Mouse (Mus musculus) thymus, adult 2 months (tissue): ENCODE measurements around the gene Dnase2b. TPM values are rescaled to one million over a fixed set of nuclear protein-coding genes. Genes with fewer than 3 reads are reported as not detected.

Experiments used
- DNase-seq: peaks from one replicate; pipeline ENCODE4 v3.0.0; 2021
- H3K27ac ChIP-seq: fragments of 200-500 bp; 2 replicates; pipeline ENCODE4 v1.5.1; 2012; ENCODE audit warnings: low read length, control low read depth; ENCODE audit not compliant: control insufficient read depth, insufficient read depth
- H3K27me3 ChIP-seq: fragments of 200-500 bp; 2 replicates; pipeline ENCODE4 v1.6.1; 2012; ENCODE audit warnings: mild to moderate bottlenecking, low read length, moderate library complexity, mixed read lengths; ENCODE audit not compliant: control insufficient read depth, insufficient read depth
- H3K36me3 ChIP-seq: fragments of 200-500 bp; 2 replicates; pipeline ENCODE4 v1.6.1; 2012; ENCODE audit warnings: mild to moderate bottlenecking, low read length, moderate library complexity; ENCODE audit not compliant: control insufficient read depth, insufficient read depth
- H3K4me1 ChIP-seq: fragments of 200-500 bp; replicated peaks from 2 replicates; pipeline ENCODE4 v1.6.1; 2012; ENCODE audit warnings: low read length; ENCODE audit not compliant: control insufficient read depth, insufficient read depth
- H3K4me3 ChIP-seq: fragments of 200-500 bp; 2 replicates; pipeline ENCODE4 v1.5.1; 2012; ENCODE audit warnings: mild to moderate bottlenecking, low read length, control low read depth, moderate library complexity; ENCODE audit not compliant: control insufficient read depth, insufficient read depth
- CTCF ChIP-seq: fragments of 200-500 bp; IDR thresholded peaks from 2 replicates; pipeline ENCODE4 v1.5.1; 2012; ENCODE audit warnings: mild to moderate bottlenecking, control low read depth, low read length, moderate library complexity, borderline replicate concordance; ENCODE audit not compliant: control insufficient read depth, poor library complexity, insufficient read depth; ENCODE audit errors: extremely low read depth
- POLR2A ChIP-seq: fragments of 200-500 bp; IDR thresholded peaks from 2 replicates; pipeline ENCODE4 v1.6.1; 2012; ENCODE audit warnings: mild to moderate bottlenecking, low read length, control low read depth, moderate library complexity; ENCODE audit not compliant: control insufficient read depth, poor library complexity, insufficient read depth; ENCODE audit errors: extremely low read depth
- WGBS: fragments of 180-500 bp; shearing (Covaris S2); methylation state at CpG from one replicate; pipeline ENCODE4 v1.1.7; 2018; 5-methylcytosine and 5-hydroxymethylcytosine counted together
- polyA plus RNA-seq: library from polyadenylated mRNA; depleted of rRNA; stranded (reverse); fragments of >200 nt; gene quantifications from 2 replicates; pipeline ENCODE4 v1.2.3, GENCODE M21; 2012

The Dnase2b gene
- polyA plus RNA-seq, 1 experiment = not detected

- 93% methylated on average over 9 of the region's 9 CpGs for WGBS
- no peak for DNase-seq
- Histone ChIP-seq H3K27me3 (no peaks in the 10 kb centered on the region), H3K27ac (no peak overlapping the region), H3K36me3 (no peaks in the 10 kb centered on the region), H3K4me3 (no peak overlapping the region), H3K4me1 (no peaks in the 10 kb centered on the region)
- no peak for TF ChIP-seq POLR2A
Observed at GRCm38 (mm10) chr3:146604647-146605046, 10.7 kb downstream of the Dnase2b start.

DNA sequence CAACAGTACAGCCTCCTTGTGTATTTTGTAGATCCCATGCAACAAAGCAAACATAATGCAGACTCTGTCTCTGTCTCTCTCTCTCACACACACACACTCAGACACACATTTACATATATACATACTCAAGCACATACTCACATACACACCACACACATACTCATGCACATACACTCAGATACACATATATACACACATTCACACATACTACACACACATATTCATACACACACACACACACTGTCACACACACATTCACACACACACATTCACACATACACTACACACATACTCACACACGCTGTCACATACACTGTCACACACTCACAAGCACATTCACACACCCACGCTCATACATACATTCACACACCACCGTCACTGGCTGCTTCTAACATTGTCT lies 12.9 kb downstream of the Dnase2b start:
- TF ChIP-seq CTCF (no peak), POLR2A (no peak)
- H3K36me3 ChIP-seq = no peaks in the 10 kb centered on the region
- DNase-seq = no peak
- H3K4me1 ChIP-seq = no peaks in the 10 kb centered on the region
- H3K27me3 ChIP-seq = no peaks in the 10 kb centered on the region
- no peak overlapping the region for H3K4me3 ChIP-seq
- H3K27ac ChIP-seq = no peak overlapping the region
- WGBS = 95% methylated on average over 3 of the region's 3 CpGs

- 97% methylated on average over 2 of the region's 2 CpGs for WGBS
Observed at GRCm38 (mm10) chr3:146601205-146601604, 14.2 kb downstream of the Dnase2b start.

DNA sequence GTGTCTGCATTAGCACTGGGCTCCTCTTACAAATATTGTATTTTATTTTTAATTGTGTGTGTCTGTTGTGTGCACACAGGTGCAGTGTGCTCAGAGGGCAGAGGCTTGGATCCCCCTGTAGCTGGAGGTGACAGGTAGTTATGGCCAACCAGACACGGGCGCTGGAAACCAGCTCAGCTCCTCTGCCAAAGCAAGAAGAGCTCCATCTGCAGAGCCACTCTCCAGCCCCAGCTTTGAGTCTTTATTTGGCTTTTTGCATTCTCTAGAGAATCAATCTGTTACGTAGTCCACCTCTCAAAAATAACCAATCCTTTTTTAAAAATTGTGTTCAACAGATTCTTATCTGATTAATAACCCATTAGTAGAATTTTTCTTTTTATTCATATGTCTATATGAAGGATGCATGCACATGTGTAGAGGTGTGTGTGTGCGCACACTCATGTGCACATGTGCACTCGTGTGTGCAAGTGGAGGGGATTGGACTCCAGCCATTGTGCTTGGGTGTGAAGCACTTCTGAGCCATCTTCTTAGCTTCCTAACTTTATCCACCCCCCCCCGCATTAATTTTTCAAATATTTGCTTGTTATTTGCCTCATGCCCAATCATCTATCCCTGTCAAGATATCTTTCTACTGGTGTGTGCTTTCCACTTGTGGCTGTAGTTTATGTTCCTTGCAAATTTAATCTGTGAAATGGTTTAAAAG lies 16.0 kb downstream of the Dnase2b start:
- Histone ChIP-seq H3K4me1 (no peaks in the 10 kb centered on the region), H3K4me3 (no peak overlapping the region), H3K27me3 (no peaks in the 10 kb centered on the region), H3K36me3 (no peaks in the 10 kb centered on the region), H3K27ac (no peak overlapping the region)
- TF ChIP-seq CTCF = no peak
- TF ChIP-seq POLR2A = no peak
- DNase-seq = no peak
- 92% methylated on average over 6 of the region's 6 CpGs for WGBS

More at GRCm38 (mm10) chr3:146601205-146601604, 14.2 kb downstream of the Dnase2b start:
- no peaks in the 10 kb centered on the region for H3K4me1 ChIP-seq
- no peaks in the 10 kb centered on the region for H3K27me3 ChIP-seq
- H3K36me3 ChIP-seq = no peaks in the 10 kb centered on the region
- no peak for TF ChIP-seq POLR2A
- no peak for DNase-seq
- H3K4me3 ChIP-seq = no peak overlapping the region
- no peak overlapping the region for H3K27ac ChIP-seq

DNA sequence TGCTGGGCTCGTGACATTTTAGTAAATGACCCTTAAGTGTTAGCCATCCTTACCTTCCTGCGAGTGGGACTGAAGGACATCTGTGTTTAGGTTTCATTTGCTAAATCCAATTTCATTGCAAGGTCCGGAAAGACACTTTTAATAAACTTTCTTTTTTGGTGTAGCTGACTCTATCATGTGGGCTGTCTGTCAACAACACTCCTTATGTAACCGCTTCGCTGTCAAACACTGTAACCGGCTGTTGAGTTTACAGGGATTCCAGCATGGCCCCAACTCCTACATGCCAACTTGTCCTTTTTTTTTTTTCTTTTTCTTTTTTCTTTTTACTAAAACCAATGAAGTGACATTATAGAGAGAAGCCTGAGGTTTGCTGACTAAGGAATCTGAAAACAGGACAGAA lies 17.0 kb downstream of the Dnase2b start:
- Histone ChIP-seq H3K4me3 (no peak overlapping the region), H3K27me3 (no peaks in the 10 kb centered on the region), H3K4me1 (no peaks in the 10 kb centered on the region), H3K36me3 (no peaks in the 10 kb centered on the region), H3K27ac (no peak overlapping the region)
- no peak for DNase-seq
- 82% methylated on average over 6 of the region's 6 CpGs for WGBS
- TF ChIP-seq POLR2A = no peak
- no peak for TF ChIP-seq CTCF

GRCm38 (mm10) chr3:146596864-146597263 lies 18.5 kb downstream of the Dnase2b start:
- Histone ChIP-seq H3K4me3 (no peak overlapping the region), H3K27me3 (no peaks in the 10 kb centered on the region), H3K27ac (no peak overlapping the region), H3K4me1 (no peaks in the 10 kb centered on the region), H3K36me3 (no peaks in the 10 kb centered on the region)
- 93% methylated on average over 7 of the region's 7 CpGs for WGBS
- TF ChIP-seq POLR2A = no peak
- no peak for TF ChIP-seq CTCF
- no peak for DNase-seq

DNA sequence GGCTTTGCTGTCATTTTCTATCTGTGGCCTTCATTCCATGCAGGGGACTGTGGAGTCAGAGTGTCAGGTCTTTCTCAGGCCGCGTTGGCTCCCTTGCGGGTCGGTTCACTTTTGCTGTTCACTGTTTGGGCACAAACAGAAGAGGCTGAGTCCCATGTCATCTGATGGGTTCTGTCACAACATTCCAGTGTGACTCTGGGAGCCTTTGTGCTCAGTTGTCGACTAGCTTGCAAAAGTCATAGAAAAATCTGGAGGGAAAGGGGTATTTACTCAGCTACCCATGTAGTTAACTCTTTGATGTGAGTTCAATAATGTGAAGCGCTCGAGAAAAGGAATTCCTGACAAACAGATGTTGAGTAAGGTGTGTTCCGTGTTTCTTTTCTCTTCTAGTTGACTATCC lies 19.0 kb downstream of the Dnase2b start:
- Histone ChIP-seq H3K27ac (no peak overlapping the region), H3K4me1 (no peaks in the 10 kb centered on the region), H3K36me3 (no peaks in the 10 kb centered on the region), H3K4me3 (no peak overlapping the region), H3K27me3 (no peaks in the 10 kb centered on the region)
- no peak for DNase-seq
- WGBS = 92% methylated on average over 8 of the region's 8 CpGs
- TF ChIP-seq CTCF (no peak), POLR2A (no peak)
